Mouse (Mus musculus): ENCODE measurements around the gene Plppr1. TPM values are rescaled to one million over a fixed set of nuclear protein-coding genes. Genes with fewer than 3 reads are reported as not detected.
"Not testable (repeated sequence)": the region's sequence is repeated elsewhere in the genome, so short reads cannot be mapped to it uniquely, and the experiment has no call there.

Plppr1 gene
- total and polyA plus RNA-seq, 2 experiments from 2014 or later, result 41.0 to 54.6 TPM

DNA sequence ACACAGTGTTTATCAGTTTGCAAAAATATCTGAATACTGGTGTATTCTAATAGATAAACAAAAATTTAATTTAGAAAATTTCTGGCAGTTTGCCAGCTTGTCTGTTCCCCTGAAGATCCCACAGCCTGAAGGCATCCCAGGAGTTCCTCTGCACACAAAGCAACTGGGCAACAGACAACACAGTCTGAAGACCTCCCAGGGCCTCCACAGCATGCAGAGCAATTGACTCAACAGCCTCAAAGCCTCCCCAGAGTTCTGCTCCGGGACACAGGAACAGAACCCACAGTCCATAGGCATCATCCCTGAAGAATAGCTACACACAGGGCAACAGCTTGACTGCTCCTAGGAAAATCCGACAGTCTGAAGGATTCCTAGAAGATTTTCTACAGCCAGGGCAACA, 289.6 kb downstream of the Plppr1 start:
- H3K9me3 ChIP-seq (ENCODE audit: low read length), result no peaks in the 10 kb centered on the region
- H3K27me3 ChIP-seq (ENCODE audit: insufficient read depth, low read length), result no peaks in the 10 kb centered on the region
- H3K9ac ChIP-seq (replicated peaks; ENCODE audit: low read length, poor library complexity, severe bottlenecking), result no peak overlapping the region
- no peak for TF ChIP-seq CTCF (IDR thresholded peaks at IDR 0.05)
- no peak overlapping the region for H3K27ac ChIP-seq (ENCODE audit: low read depth, low read length)
- 19% methylated on average over 2 of the region's 2 CpGs for WGBS
- ATAC-seq (ENCODE audit: low FRiP score) (peak; percentile 44; the same call in 1 of the 2 replicates), DNase-seq (ENCODE audit: low spot score) (peak; percentile 10)
- H3K4me1 ChIP-seq (ENCODE audit: insufficient read depth, low read length), result no peaks in the 10 kb centered on the region
- no peak overlapping the region for H3K4me2 ChIP-seq (ENCODE audit: low read depth, low read length, poor library complexity, severe bottlenecking)
- H3K36me3 ChIP-seq (ENCODE audit: insufficient read depth, low read length), result no peaks in the 10 kb centered on the region
- no peak overlapping the region for H3K4me3 ChIP-seq (ENCODE audit: low read depth, low read length)

DNA sequence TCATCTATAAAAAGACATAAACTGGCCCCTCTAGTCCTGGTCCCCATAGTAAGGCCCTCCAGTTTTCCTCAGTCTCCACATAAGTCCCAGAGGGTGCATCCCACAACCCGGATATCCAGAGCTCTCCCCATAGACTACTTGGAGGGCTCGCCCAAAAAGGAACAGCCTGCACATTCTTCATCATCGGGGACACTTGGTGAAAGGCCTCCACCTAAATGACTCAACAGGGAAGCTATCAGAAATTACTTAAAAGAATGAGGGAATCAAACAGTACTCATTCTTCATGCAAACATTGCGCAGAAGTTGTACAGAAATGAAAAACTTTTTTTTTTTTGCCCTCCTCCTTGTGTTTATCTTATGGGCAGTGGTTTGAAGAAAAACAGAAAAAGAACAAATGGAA, 291.4 kb downstream of the Plppr1 start:
- Histone ChIP-seq H3K27me3 (ENCODE audit: insufficient read depth, low read length) (no peaks in the 10 kb centered on the region), H3K36me3 (ENCODE audit: insufficient read depth, low read length) (no peaks in the 10 kb centered on the region), H3K4me2 (ENCODE audit: low read depth, low read length, poor library complexity, severe bottlenecking) (no peak overlapping the region), H3K9me3 (ENCODE audit: low read length) (no peaks in the 10 kb centered on the region), H3K9ac (replicated peaks; ENCODE audit: low read length, poor library complexity, severe bottlenecking) (no peak overlapping the region), H3K4me1 (ENCODE audit: insufficient read depth, low read length) (no peaks in the 10 kb centered on the region), H3K27ac (ENCODE audit: low read depth, low read length) (no peak overlapping the region), H3K4me3 (ENCODE audit: low read depth, low read length) (no peak overlapping the region)
- TF ChIP-seq CTCF (IDR thresholded peaks at IDR 0.05), result no peak
- ATAC-seq (ENCODE audit: low FRiP score) (no peak), DNase-seq (ENCODE audit: low spot score) (no peak)
- 93% methylated on average over 4 of the region's 4 CpGs for WGBS

DNA sequence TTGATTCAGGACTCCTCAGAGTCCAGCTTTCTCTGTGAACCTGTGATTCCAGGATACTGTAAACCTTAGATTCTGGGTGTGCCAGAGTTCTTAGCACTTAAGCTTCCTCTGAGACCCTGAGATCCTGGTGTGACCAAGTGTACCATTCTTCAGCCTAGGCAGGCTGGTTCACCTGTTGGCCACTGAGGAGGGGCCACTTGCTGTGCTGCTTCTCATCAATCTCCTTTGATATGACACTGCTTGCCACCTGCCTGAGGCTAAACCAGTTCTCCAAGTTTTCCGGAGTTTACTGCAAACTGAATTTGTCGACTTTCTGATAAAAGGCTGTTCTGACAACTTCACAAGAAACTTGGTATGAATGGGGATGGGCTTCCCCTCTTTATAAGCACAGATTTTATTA, 298.0 kb downstream of the Plppr1 start:
- no peak overlapping the region for H3K4me2 ChIP-seq (ENCODE audit: low read depth, low read length, poor library complexity, severe bottlenecking)
- ATAC-seq (ENCODE audit: low FRiP score) (no peak), DNase-seq (ENCODE audit: low spot score) (no peak)
- H3K9ac ChIP-seq (replicated peaks; ENCODE audit: low read length, poor library complexity, severe bottlenecking), result no peak overlapping the region
- no peak for TF ChIP-seq CTCF (IDR thresholded peaks at IDR 0.05)
- H3K4me3 ChIP-seq (ENCODE audit: low read depth, low read length), result no peak overlapping the region
- no peaks in the 10 kb centered on the region for H3K27me3 ChIP-seq (ENCODE audit: insufficient read depth, low read length)
- no peaks in the 10 kb centered on the region for H3K4me1 ChIP-seq (ENCODE audit: insufficient read depth, low read length)
- no peaks in the 10 kb centered on the region for H3K36me3 ChIP-seq (ENCODE audit: insufficient read depth, low read length)
- WGBS, result 83% methylated on average over 2 of the region's 2 CpGs
- H3K9me3 ChIP-seq (ENCODE audit: low read length), result no peaks in the 10 kb centered on the region
- no peak overlapping the region for H3K27ac ChIP-seq (ENCODE audit: low read depth, low read length)

DNA sequence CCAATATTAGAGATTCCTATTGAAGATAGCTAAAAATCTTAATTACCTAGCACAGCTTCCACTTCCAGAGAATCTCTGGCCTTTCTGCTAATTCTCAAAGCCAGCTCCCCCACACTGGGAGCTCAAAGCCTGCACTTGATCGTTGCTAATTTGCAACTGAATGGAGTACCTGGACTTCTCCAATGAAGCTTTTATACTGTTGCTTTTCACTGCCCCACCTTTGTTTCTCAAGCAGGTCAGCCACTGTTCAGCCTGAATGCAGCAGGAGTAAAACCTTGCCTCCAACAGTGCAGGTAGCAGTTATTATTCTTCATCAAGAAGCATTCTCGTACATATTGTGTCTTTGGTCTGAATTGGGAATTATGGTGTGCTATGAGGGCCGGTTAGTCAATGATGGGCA, 309.0 kb downstream of the Plppr1 start:
- H3K4me1 ChIP-seq (ENCODE audit: insufficient read depth, low read length); H3K4me3 ChIP-seq (ENCODE audit: low read depth, low read length); H3K27me3 ChIP-seq (ENCODE audit: insufficient read depth, low read length); H3K4me2 ChIP-seq (ENCODE audit: low read depth, low read length, poor library complexity, severe bottlenecking); H3K9me3 ChIP-seq (ENCODE audit: low read length); H3K9ac ChIP-seq (replicated peaks; ENCODE audit: low read length, poor library complexity, severe bottlenecking); ATAC-seq (ENCODE audit: low FRiP score); H3K36me3 ChIP-seq (ENCODE audit: insufficient read depth, low read length); H3K27ac ChIP-seq (ENCODE audit: low read depth, low read length); DNase-seq (ENCODE audit: low spot score): not testable (repeated sequence)
- WGBS, result 85% methylated on average over 3 of the region's 3 CpGs

- not testable (repeated sequence) for H3K36me3 ChIP-seq (ENCODE audit: insufficient read depth, low read length); H3K9ac ChIP-seq (replicated peaks; ENCODE audit: low read length, poor library complexity, severe bottlenecking); H3K9me3 ChIP-seq (ENCODE audit: low read length); H3K27me3 ChIP-seq (ENCODE audit: insufficient read depth, low read length); DNase-seq (ENCODE audit: low spot score); H3K4me2 ChIP-seq (ENCODE audit: low read depth, low read length, poor library complexity, severe bottlenecking); H3K4me3 ChIP-seq (ENCODE audit: low read depth, low read length); H3K27ac ChIP-seq (ENCODE audit: low read depth, low read length); H3K4me1 ChIP-seq (ENCODE audit: insufficient read depth, low read length); ATAC-seq (ENCODE audit: low FRiP score)
- 76% methylated on average over 2 of the region's 2 CpGs for WGBS
These were observed 324.7 kb downstream of the Plppr1 start for GRCm38 (mm10) chr4:49383576-49384318.

GRCm38 (mm10) chr4:49386873-49387272, 327.8 kb downstream of the Plppr1 start:
- no peaks in the 10 kb centered on the region for H3K36me3 ChIP-seq (ENCODE audit: insufficient read depth, low read length)
- H3K4me3 ChIP-seq (ENCODE audit: low read depth, low read length), result no peak overlapping the region
- no peak overlapping the region for H3K9ac ChIP-seq (replicated peaks; ENCODE audit: low read length, poor library complexity, severe bottlenecking)
- no peak for TF ChIP-seq CTCF (IDR thresholded peaks at IDR 0.05)
- no peak for DNase-seq (ENCODE audit: low spot score)
- no peak overlapping the region for H3K27ac ChIP-seq (ENCODE audit: low read depth, low read length)
- 51% methylated on average over 2 of the region's 2 CpGs for WGBS
- no peaks in the 10 kb centered on the region for H3K27me3 ChIP-seq (ENCODE audit: insufficient read depth, low read length)
- no peak overlapping the region for H3K4me2 ChIP-seq (ENCODE audit: low read depth, low read length, poor library complexity, severe bottlenecking)
- H3K9me3 ChIP-seq (ENCODE audit: low read length), result no peaks in the 10 kb centered on the region
- no peaks in the 10 kb centered on the region for H3K4me1 ChIP-seq (ENCODE audit: insufficient read depth, low read length)
- no peak for ATAC-seq (ENCODE audit: low FRiP score)
